Mouse (Mus musculus): ENCODE data around the gene Zfp281. TPM values are rescaled to one million over a fixed set of nuclear protein-coding genes. Genes with fewer than 3 reads are reported as not detected.

Gene Zfp281
- polyA plus RNA-seq, 1 experiment from 2014 or later: 14.1 TPM

DNA sequence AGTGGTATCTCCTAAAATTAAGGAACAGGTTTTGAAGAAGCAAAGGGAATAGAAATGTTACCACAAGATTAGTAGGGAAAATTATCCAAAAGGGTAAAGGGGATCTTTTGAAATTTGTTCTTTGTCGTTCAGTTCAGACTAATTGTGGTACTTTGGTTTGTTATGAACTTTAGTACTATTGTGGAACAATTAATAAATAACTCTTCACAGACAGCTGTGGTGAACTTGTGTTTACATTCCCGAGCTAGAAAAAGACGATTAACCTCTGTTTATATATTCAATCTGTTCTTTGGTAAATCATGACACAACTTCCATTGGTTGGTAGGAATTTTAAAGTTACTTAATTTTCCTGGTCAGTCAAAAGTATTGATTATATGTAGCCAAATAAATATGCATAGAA, 8.2 kb downstream of the Zfp281 start:
- Histone ChIP-seq H3K27ac (replicated peaks in 1 of 2; ENCODE audit: control insufficient read depth in 1 of 2, insufficient read depth in 1 of 2, low read depth in 2 of 2, low read length in 2 of 2) (no peak overlapping the region), H3K27me3 (ENCODE audit: control insufficient read depth, insufficient read depth, low read length) (no peaks in the 10 kb centered on the region), H3K4me3 (ENCODE audit: control insufficient read depth in 1 of 2, insufficient read depth in 1 of 2, low read depth in 1 of 2, low read length in 2 of 2) (no peak overlapping the region), H3K9me3 (ENCODE audit: control insufficient read depth, low read length) (no peaks in the 10 kb centered on the region), H3K4me1 (ENCODE audit: control insufficient read depth in 2 of 2, insufficient read depth in 2 of 2, low read length in 2 of 2) (peaks cover 2 to 12% of the 10 kb centered on the region in 2 experiments; a peak in 3 of 4 replicates), H3K4me2 (ENCODE audit: low read length) (no peak overlapping the region), H3K36me3 (ENCODE audit: control insufficient read depth, insufficient read depth, low read length) (peaks cover 11% of the 10 kb centered on the region), H3K9ac (ENCODE audit: low read length) (no peak overlapping the region)
- ATAC-seq (ENCODE audit: insufficient number of reproducible peaks, insufficient read depth, low FRiP score, low read depth): no peak
- WGBS: 91% methylated on average over 3 of the region's 3 CpGs

- Histone ChIP-seq H3K4me2 (ENCODE audit: low read length) (no peak overlapping the region), H3K4me3 (ENCODE audit: control insufficient read depth in 1 of 2, insufficient read depth in 1 of 2, low read depth in 1 of 2, low read length in 2 of 2) (no peak overlapping the region), H3K27ac (replicated peaks in 1 of 2; ENCODE audit: control insufficient read depth in 1 of 2, insufficient read depth in 1 of 2, low read depth in 2 of 2, low read length in 2 of 2) (no peak overlapping the region), H3K4me1 (ENCODE audit: control insufficient read depth in 2 of 2, insufficient read depth in 2 of 2, low read length in 2 of 2) (peaks cover 0 to 5% of the 10 kb centered on the region in 2 experiments; a peak in 1 of 4 replicates), H3K27me3 (ENCODE audit: control insufficient read depth, insufficient read depth, low read length) (no peaks in the 10 kb centered on the region), H3K36me3 (ENCODE audit: control insufficient read depth, insufficient read depth, low read length) (no peaks in the 10 kb centered on the region), H3K9ac (ENCODE audit: low read length) (no peak overlapping the region), H3K9me3 (ENCODE audit: control insufficient read depth, low read length) (no peaks in the 10 kb centered on the region)
- no peak for ATAC-seq (ENCODE audit: insufficient number of reproducible peaks, insufficient read depth, low FRiP score, low read depth)
- 27% methylated on average over 6 of the region's 6 CpGs for WGBS
Observed at GRCm38 (mm10) chr1:136635644-136636043, 10.9 kb downstream of the Zfp281 start.

- H3K27ac ChIP-seq (replicated peaks in 1 of 2; ENCODE audit: control insufficient read depth in 1 of 2, insufficient read depth in 1 of 2, low read depth in 2 of 2, low read length in 2 of 2): no peak overlapping the region
- no peak overlapping the region for H3K9ac ChIP-seq (ENCODE audit: low read length)
- 93% methylated on average over 6 of the region's 6 CpGs for WGBS
- no peak overlapping the region for H3K4me3 ChIP-seq (ENCODE audit: control insufficient read depth in 1 of 2, insufficient read depth in 1 of 2, low read depth in 1 of 2, low read length in 2 of 2)
- H3K27me3 ChIP-seq (ENCODE audit: control insufficient read depth, insufficient read depth, low read length): no peaks in the 10 kb centered on the region
- H3K4me2 ChIP-seq (ENCODE audit: low read length): no peak overlapping the region
- peaks cover 0 to 5% of the 10 kb centered on the region in 2 experiments; a peak in 1 of 4 replicates for H3K4me1 ChIP-seq (ENCODE audit: control insufficient read depth in 2 of 2, insufficient read depth in 2 of 2, low read length in 2 of 2)
- H3K9me3 ChIP-seq (ENCODE audit: control insufficient read depth, low read length): no peaks in the 10 kb centered on the region
- H3K36me3 ChIP-seq (ENCODE audit: control insufficient read depth, insufficient read depth, low read length): no peaks in the 10 kb centered on the region
- no peak for ATAC-seq (ENCODE audit: insufficient number of reproducible peaks, insufficient read depth, low FRiP score, low read depth)
Observed at GRCm38 (mm10) chr1:136636946-136637345, 12.2 kb downstream of the Zfp281 start.

DNA sequence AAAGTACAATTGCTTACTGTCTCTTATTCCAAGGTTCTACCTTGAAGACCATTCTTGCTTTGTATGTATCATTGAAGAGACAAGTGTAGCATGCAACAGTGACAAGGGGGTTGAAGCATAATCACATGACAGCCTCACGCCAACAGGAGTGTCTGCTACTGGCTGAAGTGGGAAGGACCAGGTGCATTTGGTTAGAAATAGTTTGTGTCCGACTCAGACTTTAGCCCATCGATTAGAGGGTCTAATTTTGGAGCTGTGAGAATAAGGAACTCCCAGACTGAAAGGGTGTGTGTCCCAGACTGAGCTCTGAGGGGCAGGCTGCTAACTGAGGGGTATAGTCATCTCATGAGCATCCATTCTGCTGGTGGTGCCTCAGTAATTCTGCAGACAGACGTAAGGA, 13.0 kb downstream of the Zfp281 start:
- no peaks in the 10 kb centered on the region for H3K27me3 ChIP-seq (ENCODE audit: control insufficient read depth, insufficient read depth, low read length)
- H3K27ac ChIP-seq (replicated peaks in 1 of 2; ENCODE audit: control insufficient read depth in 1 of 2, insufficient read depth in 1 of 2, low read depth in 2 of 2, low read length in 2 of 2): no peak overlapping the region
- whole genome bisulfite sequencing: 68% methylated on average over 4 of the region's 4 CpGs
- ATAC-seq (ENCODE audit: insufficient number of reproducible peaks, insufficient read depth, low FRiP score, low read depth): no peak
- no peak overlapping the region for H3K4me2 ChIP-seq (ENCODE audit: low read length)
- no peaks in the 10 kb centered on the region for H3K9me3 ChIP-seq (ENCODE audit: control insufficient read depth, low read length)
- H3K4me1 ChIP-seq (ENCODE audit: control insufficient read depth in 2 of 2, insufficient read depth in 2 of 2, low read length in 2 of 2): peaks cover 0 to 5% of the 10 kb centered on the region in 2 experiments; a peak in 1 of 4 replicates
- no peak overlapping the region for H3K9ac ChIP-seq (ENCODE audit: low read length)
- no peak overlapping the region for H3K4me3 ChIP-seq (ENCODE audit: control insufficient read depth in 1 of 2, insufficient read depth in 1 of 2, low read depth in 1 of 2, low read length in 2 of 2)
- no peaks in the 10 kb centered on the region for H3K36me3 ChIP-seq (ENCODE audit: control insufficient read depth, insufficient read depth, low read length)

DNA sequence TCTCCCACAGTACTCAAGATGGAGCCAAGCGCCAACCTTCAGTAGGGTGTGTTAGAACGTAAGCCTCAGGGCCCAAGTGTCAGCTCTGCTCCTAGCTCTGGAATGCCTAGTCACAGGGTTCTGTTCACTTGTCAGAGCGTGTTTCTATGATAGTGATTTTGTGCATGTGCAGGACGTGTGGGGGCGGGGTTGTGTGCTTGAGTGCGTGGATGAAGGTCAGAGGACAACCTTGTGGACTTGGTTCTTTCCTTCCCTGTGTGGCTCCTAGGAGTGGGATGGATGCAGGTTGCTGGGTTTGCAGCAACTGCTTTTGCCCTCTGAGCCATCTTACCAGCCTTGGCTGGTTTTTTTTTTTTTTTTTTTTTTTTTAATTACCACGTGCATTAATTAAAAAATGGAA, 13.5 kb downstream of the Zfp281 start:
- Histone ChIP-seq H3K4me2 (ENCODE audit: low read length) (no peak overlapping the region), H3K4me1 (ENCODE audit: control insufficient read depth in 2 of 2, insufficient read depth in 2 of 2, low read length in 2 of 2) (peaks cover 0 to 5% of the 10 kb centered on the region in 2 experiments; a peak in 1 of 4 replicates), H3K4me3 (ENCODE audit: control insufficient read depth in 1 of 2, insufficient read depth in 1 of 2, low read depth in 1 of 2, low read length in 2 of 2) (no peak overlapping the region), H3K36me3 (ENCODE audit: control insufficient read depth, insufficient read depth, low read length) (no peaks in the 10 kb centered on the region), H3K9ac (ENCODE audit: low read length) (no peak overlapping the region), H3K27me3 (ENCODE audit: control insufficient read depth, insufficient read depth, low read length) (no peaks in the 10 kb centered on the region), H3K27ac (replicated peaks in 1 of 2; ENCODE audit: control insufficient read depth in 1 of 2, insufficient read depth in 1 of 2, low read depth in 2 of 2, low read length in 2 of 2) (no peak overlapping the region), H3K9me3 (ENCODE audit: control insufficient read depth, low read length) (no peaks in the 10 kb centered on the region)
- ATAC-seq (ENCODE audit: insufficient number of reproducible peaks, insufficient read depth, low FRiP score, low read depth): no peak
- 62% methylated on average over 7 of the region's 7 CpGs for WGBS

GRCm38 (mm10) chr1:136638699-136639098, 14.0 kb downstream of the Zfp281 start:
- H3K36me3 ChIP-seq (ENCODE audit: control insufficient read depth, insufficient read depth, low read length): no peaks in the 10 kb centered on the region
- H3K4me2 ChIP-seq (ENCODE audit: low read length): no peak overlapping the region
- H3K4me1 ChIP-seq (ENCODE audit: control insufficient read depth in 2 of 2, insufficient read depth in 2 of 2, low read length in 2 of 2): peaks cover 0 to 5% of the 10 kb centered on the region in 2 experiments; a peak in 1 of 4 replicates
- H3K27me3 ChIP-seq (ENCODE audit: control insufficient read depth, insufficient read depth, low read length): no peaks in the 10 kb centered on the region
- no peaks in the 10 kb centered on the region for H3K9me3 ChIP-seq (ENCODE audit: control insufficient read depth, low read length)
- no peak overlapping the region for H3K4me3 ChIP-seq (ENCODE audit: control insufficient read depth in 1 of 2, insufficient read depth in 1 of 2, low read depth in 1 of 2, low read length in 2 of 2)
- no peak overlapping the region for H3K9ac ChIP-seq (ENCODE audit: low read length)
- no peak overlapping the region for H3K27ac ChIP-seq (replicated peaks in 1 of 2; ENCODE audit: control insufficient read depth in 1 of 2, insufficient read depth in 1 of 2, low read depth in 2 of 2, low read length in 2 of 2)
- no peak for ATAC-seq (ENCODE audit: insufficient number of reproducible peaks, insufficient read depth, low FRiP score, low read depth)
- 84% methylated on average over 5 of the region's 5 CpGs for WGBS

- peaks cover 0 to 5% of the 10 kb centered on the region in 2 experiments; a peak in 1 of 4 replicates for H3K4me1 ChIP-seq (ENCODE audit: control insufficient read depth in 2 of 2, insufficient read depth in 2 of 2, low read length in 2 of 2)
- H3K4me3 ChIP-seq (ENCODE audit: control insufficient read depth in 1 of 2, insufficient read depth in 1 of 2, low read depth in 1 of 2, low read length in 2 of 2): no peak overlapping the region
- no peak overlapping the region for H3K4me2 ChIP-seq (ENCODE audit: low read length)
- no peaks in the 10 kb centered on the region for H3K9me3 ChIP-seq (ENCODE audit: control insufficient read depth, low read length)
- H3K27ac ChIP-seq (replicated peaks in 1 of 2; ENCODE audit: control insufficient read depth in 1 of 2, insufficient read depth in 1 of 2, low read depth in 2 of 2, low read length in 2 of 2): no peak overlapping the region
- H3K9ac ChIP-seq (ENCODE audit: low read length): no peak overlapping the region
- H3K36me3 ChIP-seq (ENCODE audit: control insufficient read depth, insufficient read depth, low read length): no peaks in the 10 kb centered on the region
- WGBS: 43% methylated on average over 2 of the region's 2 CpGs
- ATAC-seq (ENCODE audit: insufficient number of reproducible peaks, insufficient read depth, low FRiP score, low read depth): no peak
- no peaks in the 10 kb centered on the region for H3K27me3 ChIP-seq (ENCODE audit: control insufficient read depth, insufficient read depth, low read length)
Observed at GRCm38 (mm10) chr1:136639221-136639620, 14.5 kb downstream of the Zfp281 start.

DNA sequence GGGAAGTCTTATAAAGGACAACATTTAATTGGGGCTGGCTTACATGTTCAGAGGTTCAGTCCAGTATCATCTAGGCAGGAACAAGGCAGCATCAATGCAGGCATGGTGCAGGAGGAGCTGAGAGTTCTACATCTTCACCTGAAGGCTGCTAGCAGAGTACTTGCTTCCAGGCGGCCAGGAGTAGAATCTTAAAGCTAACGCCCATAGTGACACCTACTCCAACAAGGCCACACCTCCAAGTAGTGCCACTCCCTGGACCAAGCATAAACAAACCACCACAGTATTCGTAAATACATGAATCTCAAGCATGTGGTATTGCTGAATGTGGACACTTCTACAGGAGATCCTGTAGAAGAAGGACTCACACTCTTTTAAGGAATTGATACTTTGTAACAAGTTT, 18.0 kb downstream of the Zfp281 start:
- Histone ChIP-seq H3K9ac (ENCODE audit: low read length) (no peak overlapping the region), H3K36me3 (ENCODE audit: control insufficient read depth, insufficient read depth, low read length) (no peaks in the 10 kb centered on the region), H3K4me2 (ENCODE audit: low read length) (no peak overlapping the region), H3K4me3 (ENCODE audit: control insufficient read depth in 1 of 2, insufficient read depth in 1 of 2, low read depth in 1 of 2, low read length in 2 of 2) (no peak overlapping the region), H3K27ac (replicated peaks in 1 of 2; ENCODE audit: control insufficient read depth in 1 of 2, insufficient read depth in 1 of 2, low read depth in 2 of 2, low read length in 2 of 2) (no peak overlapping the region), H3K27me3 (ENCODE audit: control insufficient read depth, insufficient read depth, low read length) (no peaks in the 10 kb centered on the region), H3K9me3 (ENCODE audit: control insufficient read depth, low read length) (no peaks in the 10 kb centered on the region), H3K4me1 (ENCODE audit: control insufficient read depth in 2 of 2, insufficient read depth in 2 of 2, low read length in 2 of 2) (peaks cover 0 to 4% of the 10 kb centered on the region in 2 experiments; a peak in 1 of 4 replicates)
- no peak for ATAC-seq (ENCODE audit: insufficient number of reproducible peaks, insufficient read depth, low FRiP score, low read depth)
- 82% methylated on average over 3 of the region's 3 CpGs for WGBS
